In the genomic region with DNA sequence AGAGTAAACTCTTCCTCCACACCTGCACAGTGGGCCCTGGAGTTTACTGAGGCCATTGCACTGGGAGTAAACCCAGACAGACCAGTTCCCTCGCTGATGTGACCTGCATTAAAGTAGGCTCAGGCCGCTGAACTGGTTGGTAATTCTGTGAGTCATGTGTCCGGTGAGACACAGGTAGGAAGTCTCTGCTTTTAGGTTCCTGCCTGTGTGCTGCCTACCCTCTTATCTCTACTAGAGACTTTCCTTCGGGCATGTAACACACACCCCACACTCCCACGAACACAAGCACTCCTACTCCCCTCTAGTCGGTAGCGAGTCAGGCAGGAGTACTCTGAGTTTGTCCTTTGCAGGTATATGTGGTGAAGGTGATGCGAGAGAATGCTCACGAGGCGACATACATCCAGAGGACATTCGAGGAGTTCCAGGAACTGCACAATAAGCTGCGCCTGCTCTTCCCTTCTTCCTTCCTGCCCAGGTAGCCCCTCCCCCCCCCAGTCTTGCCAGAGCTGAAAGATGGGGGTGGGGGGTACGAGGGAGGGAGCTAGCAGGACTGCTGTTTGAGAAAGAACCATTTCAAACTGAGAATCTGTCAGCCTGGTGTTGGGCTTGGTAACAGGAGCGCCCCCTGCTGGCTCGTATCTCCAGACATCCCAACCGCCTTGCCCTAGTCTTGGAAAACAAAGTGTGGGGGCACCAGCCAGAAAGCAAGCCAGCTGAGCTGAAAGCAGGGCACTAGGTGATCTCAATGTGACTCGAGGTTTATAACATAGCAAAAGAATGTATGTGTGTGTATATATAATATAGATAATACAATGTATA, we compare ENCODE assay signal across 8 mouse cellular contexts. TPM values are rescaled to one million over a fixed set of nuclear protein-coding genes. Genes with fewer than 3 reads are reported as not detected.
DNase-seq lines count a peak whose midpoint lies in the region; ATAC-seq and TF ChIP-seq lines count a peak whose summit lies in the region.

No protein-coding gene starts in this region.

- peak; percentile 93 for TF ChIP-seq CTCF in intestine, postnatal 0 days (IDR thresholded peaks at IDR 0.05; ENCODE audit: low read depth)

- no peaks in the 10 kb centered on the region for H3K4me1 ChIP-seq in midbrain, embryonic 11.5 days (ENCODE audit: control insufficient read depth, insufficient read depth, low read length)
- no peaks in the 10 kb centered on the region for H3K4me1 ChIP-seq in midbrain, embryonic 16.5 days (ENCODE audit: control insufficient read depth, insufficient read depth, low read length)
- H3K4me1 ChIP-seq in intestine, postnatal 0 days (replicated peaks; ENCODE audit: control insufficient read depth, insufficient read depth, low read length): no peaks in the 10 kb centered on the region
- H3K4me1 ChIP-seq in stomach, embryonic 15.5 days: peaks cover 5% of the 10 kb centered on the region

- ATAC-seq in midbrain, embryonic 11.5 days (ENCODE audit: low FRiP score): peak; percentile 62; the same call in 1 of the 2 replicates
- ATAC-seq in midbrain, embryonic 16.5 days: no peak
- ATAC-seq in intestine, postnatal 0 days: peak; percentile 42; the same call in 1 of the 2 replicates
- peak; percentile 59; the same call in 1 of the 2 replicates for ATAC-seq in stomach, embryonic 15.5 days (ENCODE audit: insufficient read depth, low FRiP score, low read depth)

- no peak overlapping the region for H3K27ac ChIP-seq in midbrain, embryonic 11.5 days (ENCODE audit: low read depth, low read length)
- no peak overlapping the region for H3K27ac ChIP-seq in midbrain, embryonic 16.5 days (ENCODE audit: low read length)
- H3K27ac ChIP-seq in intestine, postnatal 0 days (ENCODE audit: low read depth, low read length): no peak overlapping the region
- H3K27ac ChIP-seq in stomach, embryonic 15.5 days: peak overlapping the region; percentile 0; the same call in 1 of the 2 replicates

- intact Hi-C loops in left cerebral cortex, postnatal 36 days (cut with DNase I): no loop called here

- H3K36me3 ChIP-seq in midbrain, embryonic 11.5 days (ENCODE audit: control insufficient read depth, insufficient read depth, low read length): peaks cover 28% of the 10 kb centered on the region
- peaks cover 46% of the 10 kb centered on the region for H3K36me3 ChIP-seq in midbrain, embryonic 16.5 days (ENCODE audit: control insufficient read depth, insufficient read depth, low read length)
- H3K36me3 ChIP-seq in intestine, postnatal 0 days (ENCODE audit: control insufficient read depth, insufficient read depth): peaks cover 82% of the 10 kb centered on the region
- H3K36me3 ChIP-seq in stomach, embryonic 15.5 days: peaks cover 27% of the 10 kb centered on the region

- peak; percentile 95 for DNase-seq in midbrain, embryonic 11.5 days (ENCODE audit: low spot score, missing footprints)
- DNase-seq in cerebellum, postnatal 25 days: peak; percentile 81 to 87
- DNase-seq in gastrocnemius, adult 18-20 months (ENCODE audit: low spot score): peak; percentile 63
- peak; percentile 69 to 71 for DNase-seq in left cerebral cortex, postnatal 36 days (ENCODE audit: low spot score in 2 of 2)
- DNase-seq in monocyte, adult 2 months (ENCODE audit: low read depth in 1 of 2, low spot score in 2 of 2): peak; percentile 29 to 63

- no peak overlapping the region for H3K9ac ChIP-seq in midbrain, embryonic 11.5 days (ENCODE audit: low read length)
- no peak overlapping the region for H3K9ac ChIP-seq in midbrain, embryonic 16.5 days (ENCODE audit: low read depth, low read length)
- no peak overlapping the region for H3K9ac ChIP-seq in intestine, postnatal 0 days (ENCODE audit: low read depth, low read length)
- no peak overlapping the region for H3K9ac ChIP-seq in stomach, embryonic 15.5 days

- no peak overlapping the region for H3K4me3 ChIP-seq in midbrain, embryonic 11.5 days (ENCODE audit: low read depth, low read length)
- H3K4me3 ChIP-seq in midbrain, embryonic 16.5 days (ENCODE audit: low read depth, low read length): no peak overlapping the region
- no peak overlapping the region for H3K4me3 ChIP-seq in intestine, postnatal 0 days (ENCODE audit: low read depth, low read length)
- H3K4me3 ChIP-seq in stomach, embryonic 15.5 days (replicated peaks): no peak overlapping the region

- 44% methylated on average over 17 of the region's 17 CpGs for WGBS in midbrain, embryonic 11.5 days
- WGBS in midbrain, embryonic 16.5 days: 42% methylated on average over 17 of the region's 17 CpGs
- whole genome bisulfite sequencing in intestine, postnatal 0 days: 33% methylated on average over 17 of the region's 17 CpGs
- WGBS in stomach, embryonic 15.5 days: 44% methylated on average over 17 of the region's 17 CpGs

- no peak overlapping the region for H3K4me2 ChIP-seq in midbrain, embryonic 11.5 days
- H3K4me2 ChIP-seq in midbrain, embryonic 16.5 days (ENCODE audit: low read length): no peak overlapping the region
- no peak overlapping the region for H3K4me2 ChIP-seq in intestine, postnatal 0 days (replicated peaks; ENCODE audit: low read depth)
- H3K4me2 ChIP-seq in stomach, embryonic 15.5 days: no peak overlapping the region

- no peaks in the 10 kb centered on the region for H3K9me3 ChIP-seq in midbrain, embryonic 11.5 days (ENCODE audit: control insufficient read depth, low read length)
- H3K9me3 ChIP-seq in midbrain, embryonic 16.5 days (replicated peaks; ENCODE audit: control insufficient read depth, low read length, poor library complexity, severe bottlenecking): no peaks in the 10 kb centered on the region
- H3K9me3 ChIP-seq in intestine, postnatal 0 days (ENCODE audit: control insufficient read depth): no peaks in the 10 kb centered on the region
- no peaks in the 10 kb centered on the region for H3K9me3 ChIP-seq in stomach, embryonic 15.5 days

- no peaks in the 10 kb centered on the region for H3K27me3 ChIP-seq in midbrain, embryonic 11.5 days (ENCODE audit: control insufficient read depth, insufficient read depth, low read length)
- no peaks in the 10 kb centered on the region for H3K27me3 ChIP-seq in midbrain, embryonic 16.5 days (ENCODE audit: control insufficient read depth, insufficient read depth, low read depth, low read length)
- H3K27me3 ChIP-seq in intestine, postnatal 0 days (replicated peaks; ENCODE audit: control insufficient read depth, insufficient read depth, low read length): no peaks in the 10 kb centered on the region
- H3K27me3 ChIP-seq in stomach, embryonic 15.5 days (replicated peaks): no peaks in the 10 kb centered on the region

RNA-seq across cellular contexts. Expression of gene Ppp1r15b, which starts 29.8 kb away (rescaled TPM):
- 49.5 and 53.0 TPM in 2 replicates for polyA plus RNA-seq in midbrain, embryonic 11.5 days (2014; fragmentation: Nextera tagmentation; extraction: Ambion mirVana)
- 27.7 and 30.7 TPM in 2 replicates for polyA plus RNA-seq in midbrain, embryonic 16.5 days (2015; fragmentation: Nextera tagmentation; extraction: Ambion mirVana)
- total RNA-seq in gastrocnemius, adult 18-20 months (2021): 10 to 100 TPM; 13.0 to 15.3 TPM
- 28.5 and 33.0 TPM in 2 replicates for polyA plus RNA-seq in intestine, postnatal 0 days (2015; fragmentation: Nextera tagmentation; extraction: Ambion mirVana)
- total RNA-seq in left cerebral cortex, postnatal 36 days (2021): 10 to 100 TPM; 41.7 to 42.4 TPM
- 39.3 and 47.8 TPM in 2 replicates for polyA plus RNA-seq in stomach, embryonic 15.5 days (2015; fragmentation: Nextera tagmentation; extraction: Ambion mirVana)

RNA-seq across cellular contexts. Expression of gene Pik3c2b, which starts 55.7 kb away (rescaled TPM):
- polyA plus RNA-seq in midbrain, embryonic 11.5 days (2014; fragmentation: Nextera tagmentation; extraction: Ambion mirVana): 15.5 and 16.3 TPM in 2 replicates
- 12.3 and 14.0 TPM in 2 replicates for polyA plus RNA-seq in midbrain, embryonic 16.5 days (2015; fragmentation: Nextera tagmentation; extraction: Ambion mirVana)
- 10 to 100 TPM in 1 of 2 experiments, 1 to 10 TPM in 1; 8.2 to 10.8 TPM for total RNA-seq in gastrocnemius, adult 18-20 months (2021)
- 3.1 TPM in 2 replicates for polyA plus RNA-seq in intestine, postnatal 0 days (2015; fragmentation: Nextera tagmentation; extraction: Ambion mirVana)
- total RNA-seq in left cerebral cortex, postnatal 36 days (2021): 10 to 100 TPM; 12.4 to 18.6 TPM
- 8.3 and 10.7 TPM in 2 replicates for polyA plus RNA-seq in stomach, embryonic 15.5 days (2015; fragmentation: Nextera tagmentation; extraction: Ambion mirVana)
